ENCODE assay signal across 8 mouse cellular contexts in genomic region chr12:100167502-100167901, GRCm38 (mm10). TPM values are rescaled to one million over a fixed set of nuclear protein-coding genes. Genes with fewer than 3 reads are reported as not detected.
DNase-seq lines count a peak whose midpoint lies in the region; ATAC-seq and TF ChIP-seq lines count a peak whose summit lies in the region.
"Had no signal": no experiment of that assay in that cellular context is flagged by ENCODE, and none has a peak within 500 bp of the region (broad histone marks: within the 10 kb centered on the region; RNA-seq: fewer than 3 reads in every experiment).

No protein-coding gene starts in this region.

- 78% methylated on average over 1 of the region's 1 CpGs for WGBS in kidney, postnatal 0 days
- 79% methylated on average over 1 of the region's 1 CpGs for WGBS in embryonic facial prominence, embryonic 14.5 days
- 81% methylated on average over 1 of the region's 1 CpGs for WGBS in hindbrain, embryonic 13.5 days
- 69% methylated on average over 1 of the region's 1 CpGs for WGBS in midbrain, embryonic 15.5 days

- ATAC-seq in kidney, postnatal 0 days (replicated peaks; ENCODE audit: low FRiP score, low read depth), result no peak
- no peak for ATAC-seq in embryonic facial prominence, embryonic 14.5 days (ENCODE audit: low read depth)
- ATAC-seq in hindbrain, embryonic 13.5 days (ENCODE audit: low FRiP score), result no peak
- ATAC-seq in midbrain, embryonic 15.5 days (replicated peaks), result 0 out of 2 replicates have a peak, but pooled peaks have one; percentile 12

- 0 out of 2 replicates have a peak overlapping the region, but pooled peaks have one; percentile 63 for H3K4me2 ChIP-seq in kidney, postnatal 0 days (ENCODE audit: low read length)
- peak overlapping the region; percentile 61; the same call in 1 of the 2 replicates for H3K4me2 ChIP-seq in embryonic facial prominence, embryonic 14.5 days (ENCODE audit: low read depth, low read length)
- peak overlapping the region; percentile 48; the same call in 1 of the 2 replicates for H3K4me2 ChIP-seq in hindbrain, embryonic 13.5 days
- H3K4me2 ChIP-seq in midbrain, embryonic 15.5 days, result no peak overlapping the region

- 0 out of 2 replicates have a peak overlapping the region, but pooled peaks have one; percentile 75 for H3K27ac ChIP-seq in kidney, postnatal 0 days
- H3K27ac ChIP-seq in embryonic facial prominence, embryonic 14.5 days (replicated peaks; ENCODE audit: low read depth, low read length), result peak overlapping the region; percentile 57; the same call in 1 of the 2 replicates
- peak overlapping the region; percentile 83 for H3K27ac ChIP-seq in hindbrain, embryonic 13.5 days
- peak overlapping the region; percentile 77 for H3K27ac ChIP-seq in midbrain, embryonic 15.5 days

- DNase-seq in kidney, postnatal 0 days (ENCODE audit: low spot score), result no peak
- DNase-seq in kidney, postnatal 10 days, result no peak
- no peak for DNase-seq in embryonic facial prominence, embryonic 14.5 days (ENCODE audit: low spot score)
- DNase-seq in B cell, adult 2 months, result no peak
- no peak for DNase-seq in thymus, adult 18-20 months

- H3K4me1 ChIP-seq in kidney, postnatal 0 days (replicated peaks; ENCODE audit: insufficient read depth, low read length), result no peaks in the 10 kb centered on the region
- H3K4me1 ChIP-seq in embryonic facial prominence, embryonic 14.5 days (ENCODE audit: control insufficient read depth, insufficient read depth, low read length), result no peaks in the 10 kb centered on the region
- H3K4me1 ChIP-seq in hindbrain, embryonic 13.5 days (replicated peaks), result peaks cover 20% of the 10 kb centered on the region
- H3K4me1 ChIP-seq in midbrain, embryonic 15.5 days, result peaks cover 17% of the 10 kb centered on the region

- no peaks in the 10 kb centered on the region for H3K36me3 ChIP-seq in kidney, postnatal 0 days (ENCODE audit: insufficient read depth, low read length)
- H3K36me3 ChIP-seq in embryonic facial prominence, embryonic 14.5 days (ENCODE audit: control insufficient read depth, insufficient read depth, low read length), result no peaks in the 10 kb centered on the region
- no peaks in the 10 kb centered on the region for H3K36me3 ChIP-seq in hindbrain, embryonic 13.5 days
- H3K36me3 ChIP-seq in midbrain, embryonic 15.5 days (replicated peaks), result no peaks in the 10 kb centered on the region
- H3K36me3 ChIP-seq: limb, embryonic 15.5 days had no signal

- H3K9ac ChIP-seq in kidney, postnatal 0 days (ENCODE audit: low read depth, low read length), result no peak overlapping the region
- H3K9ac ChIP-seq in embryonic facial prominence, embryonic 14.5 days (ENCODE audit: low read depth, low read length), result peak overlapping the region; percentile 47; the same call in 1 of the 2 replicates
- 0 out of 2 replicates have a peak overlapping the region, but pooled peaks have one; percentile 19 for H3K9ac ChIP-seq in hindbrain, embryonic 13.5 days
- no peak overlapping the region for H3K9ac ChIP-seq in midbrain, embryonic 15.5 days
- H3K9ac ChIP-seq: limb, embryonic 15.5 days had no signal

- no peaks in the 10 kb centered on the region for H3K9me3 ChIP-seq in kidney, postnatal 0 days (replicated peaks; ENCODE audit: low read length)
- H3K9me3 ChIP-seq in embryonic facial prominence, embryonic 14.5 days (ENCODE audit: control insufficient read depth, low read length), result no peaks in the 10 kb centered on the region
- H3K9me3 ChIP-seq in hindbrain, embryonic 13.5 days, result no peaks in the 10 kb centered on the region
- H3K9me3 ChIP-seq in midbrain, embryonic 15.5 days, result no peaks in the 10 kb centered on the region
- H3K9me3 ChIP-seq: limb, embryonic 15.5 days had no signal

- no peaks in the 10 kb centered on the region for H3K27me3 ChIP-seq in kidney, postnatal 0 days (ENCODE audit: insufficient read depth, low read length)
- no peaks in the 10 kb centered on the region for H3K27me3 ChIP-seq in embryonic facial prominence, embryonic 14.5 days (replicated peaks; ENCODE audit: control insufficient read depth, insufficient read depth, low read length)
- H3K27me3 ChIP-seq in hindbrain, embryonic 13.5 days, result no peaks in the 10 kb centered on the region
- H3K27me3 ChIP-seq in midbrain, embryonic 15.5 days (replicated peaks), result no peaks in the 10 kb centered on the region
- H3K27me3 ChIP-seq: limb, embryonic 15.5 days had no signal

- no peak for TF ChIP-seq CTCF in kidney, postnatal 0 days (IDR thresholded peaks at IDR 0.05; ENCODE audit: low read depth)

- no peak overlapping the region for H3K4me3 ChIP-seq in kidney, postnatal 0 days (replicated peaks; ENCODE audit: low read depth, low read length)
- H3K4me3 ChIP-seq in embryonic facial prominence, embryonic 14.5 days (ENCODE audit: low read depth, low read length), result no peak overlapping the region
- H3K4me3 ChIP-seq in hindbrain, embryonic 13.5 days, result no peak overlapping the region
- H3K4me3 ChIP-seq in midbrain, embryonic 15.5 days, result no peak overlapping the region

RNA-seq across cellular contexts. Expression of gene Nrde2, which starts 8.0 kb away (rescaled TPM):
- 17.2 and 18.6 TPM in 2 replicates for polyA plus RNA-seq in kidney, postnatal 0 days (2015; fragmentation: Nextera tagmentation; extraction: Ambion mirVana)
- 10.6 and 11.4 TPM in 2 replicates for polyA plus RNA-seq in embryonic facial prominence, embryonic 14.5 days (2014; fragmentation: Nextera tagmentation; extraction: Ambion mirVana)
- 14.4 and 14.9 TPM in 2 replicates for polyA plus RNA-seq in hindbrain, embryonic 13.5 days (2015; fragmentation: Nextera tagmentation; extraction: Ambion mirVana)
- 12.2 and 14.1 TPM in 2 replicates for polyA plus RNA-seq in midbrain, embryonic 15.5 days (2015; fragmentation: Nextera tagmentation; extraction: Ambion mirVana)

RNA-seq across cellular contexts. Expression of gene Calm1, which starts 31.7 kb away (rescaled TPM):
- polyA plus RNA-seq in kidney, postnatal 0 days (2015; fragmentation: Nextera tagmentation; extraction: Ambion mirVana), result 1,372 and 1,376 TPM in 2 replicates
- polyA plus RNA-seq in embryonic facial prominence, embryonic 14.5 days (2014; fragmentation: Nextera tagmentation; extraction: Ambion mirVana), result 1,378 and 1,440 TPM in 2 replicates
- polyA plus RNA-seq in hindbrain, embryonic 13.5 days (2015; fragmentation: Nextera tagmentation; extraction: Ambion mirVana), result 2,269 and 2,272 TPM in 2 replicates
- 2,307 and 2,436 TPM in 2 replicates for polyA plus RNA-seq in midbrain, embryonic 15.5 days (2015; fragmentation: Nextera tagmentation; extraction: Ambion mirVana)

RNA-seq across cellular contexts. Expression of gene Psmc1, which starts 57.5 kb away (rescaled TPM):
- 236 and 264 TPM in 2 replicates for polyA plus RNA-seq in kidney, postnatal 0 days (2015; fragmentation: Nextera tagmentation; extraction: Ambion mirVana)
- polyA plus RNA-seq in embryonic facial prominence, embryonic 14.5 days (2014; fragmentation: Nextera tagmentation; extraction: Ambion mirVana), result 241 and 249 TPM in 2 replicates
- polyA plus RNA-seq in hindbrain, embryonic 13.5 days (2015; fragmentation: Nextera tagmentation; extraction: Ambion mirVana), result 282 and 285 TPM in 2 replicates
- 261 and 267 TPM in 2 replicates for polyA plus RNA-seq in midbrain, embryonic 15.5 days (2015; fragmentation: Nextera tagmentation; extraction: Ambion mirVana)

Comparison
In these comparisons a context has a peak if more than half of its experiments do, and no peak if none do; other contexts are left out.
1. H3K9ac ChIP-seq: peak in embryonic facial prominence, embryonic 14.5 days (single experiment) and hindbrain, embryonic 13.5 days (single experiment); none in kidney, postnatal 0 days (single experiment) and midbrain, embryonic 15.5 days (single experiment).
2. Peak in every context shown above with its lines, with median percentiles within 50 percentile points of each other: H3K27ac ChIP-seq.